Mouse (Mus musculus): ENCODE results near the gene Olfr979. TPM values are rescaled to one million over a fixed set of nuclear protein-coding genes. Genes with fewer than 3 reads are reported as not detected.
"Not testable (repeated sequence)": the region's sequence is repeated elsewhere in the genome, so short reads cannot be mapped to it uniquely, and the experiment has no call there.

Gene Olfr979
- not detected in 2 replicates for polyA plus RNA-seq (2015; fragmentation: Nextera tagmentation; extraction: Ambion mirVana)

DNA sequence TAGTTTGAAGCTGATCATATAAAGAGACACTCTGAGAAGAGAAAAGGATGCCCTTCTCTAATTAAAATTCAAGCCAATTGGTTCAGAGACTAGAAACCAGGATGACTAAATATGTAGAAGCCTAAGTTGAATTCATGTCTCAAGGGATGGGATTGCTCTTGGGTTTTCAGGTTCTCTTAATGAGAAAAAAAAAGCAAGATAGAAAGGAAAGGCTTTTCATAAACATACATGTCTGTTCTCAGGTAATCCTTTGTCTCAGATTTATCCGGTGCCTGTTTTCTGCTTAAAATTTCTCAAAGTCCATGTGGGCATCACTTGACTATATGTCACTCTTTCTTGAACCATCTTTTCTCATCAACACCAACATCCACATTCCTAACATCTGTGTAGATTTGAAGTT is at the start of gene Olfr979:
Olfr979 (minus strand) TSS at position 101 of the 400 bp plus-strand sequence.
- no peak within 1 kb of the TSS for H3K9ac ChIP-seq (replicated peaks; ENCODE audit: low read length)
- H3K4me2 ChIP-seq (replicated peaks; ENCODE audit: low read depth, low read length): no peak within 1 kb of the TSS
- no peak for ATAC-seq (ENCODE audit: low FRiP score, low TSS enrichment)

DNA sequence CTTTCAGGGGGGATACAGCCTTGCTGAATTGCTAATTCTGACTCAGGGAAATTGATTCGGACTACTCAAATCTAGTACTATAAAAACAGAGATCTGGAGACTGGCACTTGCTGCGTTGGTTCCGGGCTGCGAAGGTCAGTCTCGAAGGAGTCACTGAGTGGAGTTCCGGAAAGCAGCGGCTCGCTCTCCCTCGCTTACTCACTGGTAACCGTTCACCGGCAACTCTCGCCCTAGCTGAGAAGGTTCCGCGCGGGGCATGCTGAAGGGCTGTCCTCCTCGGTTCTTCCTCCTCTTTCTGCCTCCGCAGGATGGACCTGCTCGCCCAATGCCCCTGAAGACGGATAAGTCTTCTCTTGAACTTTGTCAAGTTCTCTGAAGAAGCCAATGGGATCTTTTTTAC is 46.9 kb upstream of the Olfr979 start:
- Histone ChIP-seq H3K4me3 (ENCODE audit: low read length) (no peak overlapping the region), H3K27ac (ENCODE audit: low read length) (no peak overlapping the region), H3K4me1 (ENCODE audit: insufficient read depth, low read length) (no peaks in the 10 kb centered on the region), H3K9me3 (ENCODE audit: low read length) (no peaks in the 10 kb centered on the region), H3K9ac (replicated peaks; ENCODE audit: low read length) (no peak overlapping the region), H3K27me3 (ENCODE audit: insufficient read depth, low read length) (no peaks in the 10 kb centered on the region), H3K36me3 (ENCODE audit: insufficient read depth, low read length) (no peaks in the 10 kb centered on the region), H3K4me2 (replicated peaks; ENCODE audit: low read depth, low read length) (no peak overlapping the region)
- WGBS: 95% methylated on average over 19 of the region's 19 CpGs
- ATAC-seq (ENCODE audit: low FRiP score, low TSS enrichment): no peak

More for the DNA sequence above, at the start of gene Olfr979:
- no peak within 1 kb of the TSS for H3K4me3 ChIP-seq (ENCODE audit: low read length)
- WGBS: 95% methylated on average over 1 of the region's 1 CpGs
- no peaks in the 10 kb centered on the region for H3K27me3 ChIP-seq (ENCODE audit: insufficient read depth, low read length)
- no peak within 1 kb of the TSS for H3K27ac ChIP-seq (ENCODE audit: low read length)
- H3K36me3 ChIP-seq (ENCODE audit: insufficient read depth, low read length): no peaks in the 10 kb centered on the region
- no peaks in the 10 kb centered on the region for H3K9me3 ChIP-seq (ENCODE audit: low read length)
- no peaks in the 10 kb centered on the region for H3K4me1 ChIP-seq (ENCODE audit: insufficient read depth, low read length)

DNA sequence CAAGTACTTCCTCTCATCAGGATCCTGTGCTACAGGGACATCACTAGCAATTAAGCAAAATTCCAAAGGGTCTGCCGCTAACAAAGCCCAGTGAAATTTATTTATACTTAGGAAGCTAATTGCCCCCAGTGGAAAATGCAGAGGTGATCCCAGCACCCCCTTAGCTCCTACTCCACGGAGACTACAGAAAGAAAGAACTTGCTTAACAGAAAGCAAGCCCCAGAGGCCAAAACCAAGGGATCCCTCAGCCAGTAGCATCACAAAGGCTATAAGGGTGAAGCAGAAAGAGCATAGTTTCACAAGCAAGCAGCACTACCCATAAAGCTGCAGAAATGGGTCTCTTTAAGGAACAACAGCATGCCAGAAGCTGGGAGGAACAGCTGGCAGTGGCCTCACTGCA is 17.9 kb upstream of the Olfr979 start, which contains the start of gene Olfr981:
Olfr981 (plus strand) TSS at position 301 of the 400 bp plus-strand sequence.
- Histone ChIP-seq H3K4me3 (ENCODE audit: low read length) (no peak within 1 kb of the TSS), H3K9me3 (ENCODE audit: low read length) (no peaks in the 10 kb centered on the region), H3K9ac (replicated peaks; ENCODE audit: low read length) (no peak within 1 kb of the TSS), H3K27ac (ENCODE audit: low read length) (no peak within 1 kb of the TSS), H3K4me2 (replicated peaks; ENCODE audit: low read depth, low read length) (no peak within 1 kb of the TSS), H3K27me3 (ENCODE audit: insufficient read depth, low read length) (no peaks in the 10 kb centered on the region), H3K4me1 (ENCODE audit: insufficient read depth, low read length) (no peaks in the 10 kb centered on the region), H3K36me3 (ENCODE audit: insufficient read depth, low read length) (no peaks in the 10 kb centered on the region)
- no peak for ATAC-seq (ENCODE audit: low FRiP score, low TSS enrichment)
- WGBS: 71% methylated on average over 2 of the region's 2 CpGs

DNA sequence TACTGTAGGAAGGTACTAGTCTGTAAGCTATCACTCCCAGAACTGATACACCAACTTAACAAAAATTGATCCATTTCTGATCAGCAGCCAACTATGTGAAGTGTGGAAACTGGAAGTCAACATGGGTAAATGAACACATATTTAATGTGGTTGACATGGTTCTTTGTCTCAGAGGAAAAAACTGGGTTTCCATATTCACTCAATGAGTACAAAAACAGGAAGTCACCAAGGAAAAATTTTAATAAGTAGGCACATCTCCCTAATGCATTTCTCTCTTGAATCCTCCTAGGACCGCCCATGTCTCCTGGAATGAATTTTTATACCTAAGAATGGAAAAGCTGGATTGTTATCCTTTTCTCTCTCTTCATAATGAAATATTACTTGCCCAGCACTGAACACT is 6.2 kb upstream of the Olfr979 start, which contains the start of gene Olfr980:
Olfr980 (minus strand) TSS at position 101 of the 400 bp plus-strand sequence.
- H3K27me3 ChIP-seq (ENCODE audit: insufficient read depth, low read length): no peaks in the 10 kb centered on the region
- no peaks in the 10 kb centered on the region for H3K9me3 ChIP-seq (ENCODE audit: low read length)
- no peak within 1 kb of the TSS for H3K4me3 ChIP-seq (ENCODE audit: low read length)
- no peak within 1 kb of the TSS for H3K27ac ChIP-seq (ENCODE audit: low read length)
- H3K9ac ChIP-seq (replicated peaks; ENCODE audit: low read length): no peak within 1 kb of the TSS
- no peak for ATAC-seq (ENCODE audit: low FRiP score, low TSS enrichment)
- H3K36me3 ChIP-seq (ENCODE audit: insufficient read depth, low read length): no peaks in the 10 kb centered on the region
- 89% methylated on average over 1 of the region's 1 CpGs for WGBS
- H3K4me1 ChIP-seq (ENCODE audit: insufficient read depth, low read length): no peaks in the 10 kb centered on the region
- H3K4me2 ChIP-seq (replicated peaks; ENCODE audit: low read depth, low read length): no peak within 1 kb of the TSS

DNA sequence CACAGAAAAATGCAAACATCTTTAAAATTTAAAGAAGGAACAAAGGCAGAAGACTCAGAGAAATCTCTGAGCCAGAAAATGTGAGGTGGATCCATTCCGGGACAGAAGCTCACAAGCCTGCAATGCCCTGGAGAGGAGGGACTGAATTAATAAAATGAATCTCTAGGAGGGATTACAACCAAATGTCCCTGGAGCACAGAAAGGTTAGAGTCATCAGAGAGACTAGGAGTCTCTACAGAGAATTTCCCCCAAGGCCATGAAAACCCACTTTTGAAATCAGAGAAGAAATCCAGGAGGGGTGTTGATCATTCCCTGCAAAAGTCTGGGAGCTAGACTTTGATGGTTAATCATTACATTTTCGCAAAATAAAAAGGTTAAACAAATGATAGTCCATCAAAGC is 11.5 kb downstream of the Olfr979 start, which contains the start of gene Olfr978:
Olfr978 (plus strand) TSS at position 301 of the 400 bp plus-strand sequence.
- Histone ChIP-seq H3K36me3 (ENCODE audit: insufficient read depth, low read length) (no peaks in the 10 kb centered on the region), H3K27me3 (ENCODE audit: insufficient read depth, low read length) (no peaks in the 10 kb centered on the region), H3K27ac (ENCODE audit: low read length) (no peak within 1 kb of the TSS), H3K9ac (replicated peaks; ENCODE audit: low read length) (no peak within 1 kb of the TSS), H3K9me3 (ENCODE audit: low read length) (no peaks in the 10 kb centered on the region), H3K4me3 (ENCODE audit: low read length) (no peak within 1 kb of the TSS), H3K4me1 (ENCODE audit: insufficient read depth, low read length) (no peaks in the 10 kb centered on the region), H3K4me2 (replicated peaks; ENCODE audit: low read depth, low read length) (no peak within 1 kb of the TSS)
- WGBS: 93% methylated on average over 2 of the region's 2 CpGs
- no peak for ATAC-seq (ENCODE audit: low FRiP score, low TSS enrichment)

DNA sequence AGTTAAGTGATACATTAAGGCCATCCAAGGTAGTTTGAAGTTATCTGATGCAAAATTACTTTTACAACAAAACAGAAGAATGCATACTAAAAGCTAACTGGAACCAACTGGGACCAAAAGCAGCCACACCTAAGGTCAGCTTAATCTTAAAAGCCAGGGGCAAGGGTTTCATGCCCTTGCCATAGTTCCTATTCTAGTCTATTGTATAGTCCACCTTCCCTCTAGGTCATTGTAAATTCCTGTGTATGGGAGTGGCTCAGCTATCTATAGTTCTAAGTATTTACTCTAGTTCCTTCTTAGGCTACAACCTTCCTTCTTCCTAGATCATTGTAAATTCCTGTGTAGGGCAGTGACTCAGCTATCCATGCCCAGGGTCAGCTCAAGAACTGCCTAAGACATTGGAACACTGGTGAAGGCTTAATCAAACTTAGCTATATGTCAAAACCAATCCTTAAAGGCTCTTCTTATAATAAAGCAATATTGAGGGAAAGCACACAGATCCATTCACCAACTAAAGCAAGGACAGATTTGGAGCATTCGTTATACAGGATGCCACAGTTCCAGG is 26.6 kb downstream of the Olfr979 start:
- not testable (repeated sequence) for ATAC-seq (ENCODE audit: low FRiP score, low TSS enrichment); H3K4me1 ChIP-seq (ENCODE audit: insufficient read depth, low read length); H3K4me3 ChIP-seq (ENCODE audit: low read length); H3K27me3 ChIP-seq (ENCODE audit: insufficient read depth, low read length); H3K9me3 ChIP-seq (ENCODE audit: low read length); H3K4me2 ChIP-seq (replicated peaks; ENCODE audit: low read depth, low read length); H3K27ac ChIP-seq (ENCODE audit: low read length); H3K36me3 ChIP-seq (ENCODE audit: insufficient read depth, low read length); H3K9ac ChIP-seq (replicated peaks; ENCODE audit: low read length)
- 86% methylated on average over 1 of the region's 1 CpGs for WGBS

DNA sequence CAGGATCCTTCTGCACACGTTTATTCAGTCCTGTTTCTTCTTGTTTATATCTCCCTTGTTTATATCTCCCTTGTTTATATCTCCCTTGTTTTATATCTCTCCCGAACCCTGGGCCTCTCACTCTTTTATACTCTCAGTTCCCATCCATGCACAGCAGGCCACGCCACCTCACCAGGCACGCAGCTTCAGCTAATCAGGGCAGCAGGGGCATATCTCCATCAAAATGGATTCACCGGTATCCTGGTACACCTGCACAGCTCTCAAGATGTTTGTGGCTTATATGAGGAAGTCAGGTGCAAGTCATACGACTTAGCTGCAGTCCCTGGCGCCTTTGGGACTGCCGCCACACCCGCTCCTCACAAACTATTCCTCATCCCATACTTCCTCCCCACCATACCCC is 42.2 kb downstream of the Olfr979 start, which contains the start of gene Olfr976:
Olfr976 (minus strand) TSS at position 101 of the 400 bp plus-strand sequence.
- ATAC-seq (ENCODE audit: low FRiP score, low TSS enrichment); H3K27ac ChIP-seq (ENCODE audit: low read length); H3K4me2 ChIP-seq (replicated peaks; ENCODE audit: low read depth, low read length); H3K4me1 ChIP-seq (ENCODE audit: insufficient read depth, low read length); H3K27me3 ChIP-seq (ENCODE audit: insufficient read depth, low read length); H3K9me3 ChIP-seq (ENCODE audit: low read length); H3K9ac ChIP-seq (replicated peaks; ENCODE audit: low read length); H3K4me3 ChIP-seq (ENCODE audit: low read length); H3K36me3 ChIP-seq (ENCODE audit: insufficient read depth, low read length): not testable (repeated sequence)
- 85% methylated on average over 5 of the region's 9 CpGs for WGBS

DNA sequence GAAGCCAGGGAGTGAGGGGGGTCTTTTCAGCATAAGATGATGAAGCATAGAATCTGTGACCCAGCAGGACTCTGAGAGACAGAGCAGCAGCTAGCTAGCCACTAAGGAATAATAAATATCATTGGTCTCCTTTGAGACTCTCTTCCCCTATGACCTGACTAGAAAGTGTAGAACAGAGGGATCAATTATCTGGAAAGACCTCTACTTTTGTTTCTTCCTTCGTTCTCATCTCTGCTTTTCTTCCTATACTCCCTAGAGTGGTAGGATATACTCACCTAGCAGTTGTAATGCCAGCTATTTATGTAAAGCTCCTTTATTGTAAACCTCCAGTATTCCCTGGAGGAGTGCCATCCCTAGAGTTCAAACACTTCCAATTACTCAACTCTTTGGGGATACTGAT is 51.3 kb downstream of the Olfr979 start, which contains the start of gene Olfr975:
Olfr975 (minus strand) TSS at position 101 of the 400 bp plus-strand sequence.
- Histone ChIP-seq H3K27me3 (ENCODE audit: insufficient read depth, low read length) (no peaks in the 10 kb centered on the region), H3K9ac (replicated peaks; ENCODE audit: low read length) (no peak within 1 kb of the TSS), H3K9me3 (ENCODE audit: low read length) (no peaks in the 10 kb centered on the region), H3K27ac (ENCODE audit: low read length) (no peak within 1 kb of the TSS), H3K4me3 (ENCODE audit: low read length) (no peak within 1 kb of the TSS), H3K36me3 (ENCODE audit: insufficient read depth, low read length) (no peaks in the 10 kb centered on the region), H3K4me2 (replicated peaks; ENCODE audit: low read depth, low read length) (no peak within 1 kb of the TSS), H3K4me1 (ENCODE audit: insufficient read depth, low read length) (no peaks in the 10 kb centered on the region)
- 81% methylated on average over 1 of the region's 1 CpGs for WGBS
- ATAC-seq (ENCODE audit: low FRiP score, low TSS enrichment): no peak

All from kidney, embryonic 16.5 days (tissue).